Mouse (Mus musculus) intestine, embryonic 14.5 days (tissue): ENCODE results near the gene Dck. TPM values are rescaled to one million over a fixed set of nuclear protein-coding genes. Genes with fewer than 3 reads are reported as not detected.

Source experiments
- ATAC-seq: fragments of 200-750 bp; cut with Nextera tagmentation; replicated peaks from 2 replicates; pipeline ENCODE4 v1.8.0; 2017; ENCODE audit warnings: low read depth, moderate number of reproducible peaks, moderate TSS enrichment, moderate library complexity; ENCODE audit not compliant: low FRiP score, low TSS enrichment
- DNase-seq: peaks from one replicate; pipeline ENCODE4 v3.0.0-alpha.2; 2018; ENCODE audit warnings: low spot score
- H3K27ac ChIP-seq: fragments of 300-500 bp; sonication (generic); 2 replicates; pipeline ENCODE4 v1.5.1; 2014; ENCODE audit warnings: low read depth, mild to moderate bottlenecking, control low read depth
- H3K27me3 ChIP-seq: fragments of 300-500 bp; sonication (generic); replicated peaks from 2 replicates; pipeline ENCODE4 v1.6.1; 2014; ENCODE audit warnings: low read length, control low read depth; ENCODE audit not compliant: control insufficient read depth, insufficient read depth
- H3K36me3 ChIP-seq: fragments of 300-500 bp; sonication (generic); 2 replicates; pipeline ENCODE4 v1.6.1; 2014; ENCODE audit warnings: low read length, control low read depth; ENCODE audit not compliant: control insufficient read depth, insufficient read depth
- H3K4me1 ChIP-seq: fragments of 300-500 bp; sonication (generic); replicated peaks from 2 replicates; pipeline ENCODE4 v1.6.1; 2014; ENCODE audit warnings: low read length, control low read depth, mixed read lengths; ENCODE audit not compliant: control insufficient read depth, insufficient read depth
- H3K4me2 ChIP-seq: fragments of 300-500 bp; sonication (generic); 2 replicates; pipeline ENCODE4 v1.6.1; 2014; ENCODE audit warnings: low read length
- H3K4me3 ChIP-seq: fragments of 300-500 bp; sonication (generic); 2 replicates; pipeline ENCODE4 v1.5.1; 2014; ENCODE audit warnings: low read depth, low read length, control low read depth, mixed read lengths
- H3K9ac ChIP-seq: fragments of 300-500 bp; sonication (generic); 2 replicates; pipeline ENCODE4 v1.6.1; 2014; ENCODE audit warnings: mild to moderate bottlenecking, low read length
- H3K9me3 ChIP-seq: fragments of 300-500 bp; sonication (generic); 2 replicates; pipeline ENCODE4 v1.6.1; 2016; ENCODE audit warnings: low read length, control low read depth; ENCODE audit not compliant: control insufficient read depth
- WGBS: fragments of 180-500 bp; shearing (Covaris S2); extraction: QIAGEN DNeasy Blood & Tissue Kit; methylation state at CpG from one replicate; pipeline ENCODE4 v1.1.7; 2014; 5-methylcytosine and 5-hydroxymethylcytosine counted together
- polyA plus RNA-seq: library from polyadenylated mRNA; unstranded; fragments of >200 nt; fragmentation: Nextera tagmentation; extraction: Ambion mirVana; gene quantifications from 2 replicates; pipeline ENCODE4 v1.2.1, GENCODE M21; 2014

Dck gene
- polyA plus RNA-seq, 1 experiment from 2014 or later = 49.6 TPM

DNA sequence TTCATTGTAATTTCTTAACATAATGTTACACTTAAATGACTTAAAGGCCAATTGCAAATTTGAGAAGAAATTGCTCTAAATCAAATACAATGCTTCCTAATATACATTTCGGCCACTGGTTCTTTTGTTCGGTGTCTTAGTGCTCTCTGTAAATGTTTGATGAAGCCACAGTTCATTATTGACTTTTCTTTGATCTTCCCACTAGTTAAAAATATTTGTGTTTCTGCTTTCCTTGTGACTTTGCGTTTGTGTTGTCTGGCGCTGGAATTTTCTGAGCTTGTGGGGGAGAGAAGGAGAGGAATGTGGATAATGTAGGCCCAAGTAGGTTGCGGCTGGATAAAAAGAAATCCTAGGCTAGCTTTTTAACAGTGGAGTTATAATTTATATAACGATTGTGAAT, 32.3 kb downstream of the Dck start:
- DNase-seq (no peak), ATAC-seq (no peak)
- Histone ChIP-seq H3K36me3 (no peaks in the 10 kb centered on the region), H3K27me3 (no peaks in the 10 kb centered on the region), H3K27ac (no peak overlapping the region), H3K9ac (no peak overlapping the region), H3K4me2 (no peak overlapping the region), H3K4me3 (no peak overlapping the region), H3K9me3 (no peaks in the 10 kb centered on the region), H3K4me1 (no peaks in the 10 kb centered on the region)
- 67% methylated on average over 6 of the region's 6 CpGs for WGBS

GRCm38 (mm10) chr5:88805616-88806015, 40.8 kb downstream of the Dck start:
- Histone ChIP-seq H3K9ac (no peak overlapping the region), H3K4me1 (no peaks in the 10 kb centered on the region), H3K27me3 (no peaks in the 10 kb centered on the region), H3K36me3 (no peaks in the 10 kb centered on the region), H3K27ac (no peak overlapping the region), H3K4me3 (no peak overlapping the region), H3K9me3 (no peaks in the 10 kb centered on the region), H3K4me2 (no peak overlapping the region)
- WGBS = 78% methylated on average over 4 of the region's 4 CpGs
- no peak for DNase-seq
- ATAC-seq = no peak

DNA sequence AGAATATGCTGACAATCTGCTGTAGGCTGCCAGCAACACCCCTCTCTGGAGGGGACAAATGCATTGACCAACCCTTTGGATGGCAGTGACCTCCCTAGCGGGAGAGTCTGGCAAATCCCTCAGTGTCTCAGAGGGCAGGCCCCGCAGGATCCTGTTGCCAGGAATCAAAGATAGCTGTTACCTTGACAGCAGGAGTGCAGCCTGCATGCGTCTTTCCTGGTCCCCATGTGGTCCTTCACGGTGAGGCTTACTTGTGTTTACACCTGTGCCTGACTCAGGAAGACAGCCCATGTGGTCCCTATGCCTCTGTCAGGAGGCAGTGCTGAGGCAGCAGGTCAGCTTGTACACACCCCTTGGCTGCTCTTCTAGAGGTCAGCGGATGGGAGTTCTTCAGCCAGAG, 41.5 kb downstream of the Dck start:
- ATAC-seq (no peak), DNase-seq (no peak)
- no peaks in the 10 kb centered on the region for H3K36me3 ChIP-seq
- H3K9ac ChIP-seq = no peak overlapping the region
- no peak overlapping the region for H3K4me3 ChIP-seq
- no peak overlapping the region for H3K4me2 ChIP-seq
- H3K27me3 ChIP-seq = no peaks in the 10 kb centered on the region
- WGBS = 19% methylated on average over 5 of the region's 5 CpGs
- H3K4me1 ChIP-seq = no peaks in the 10 kb centered on the region
- no peak overlapping the region for H3K27ac ChIP-seq
- no peaks in the 10 kb centered on the region for H3K9me3 ChIP-seq

- Histone ChIP-seq H3K9ac (no peak overlapping the region), H3K4me1 (no peaks in the 10 kb centered on the region), H3K9me3 (no peaks in the 10 kb centered on the region), H3K4me2 (no peak overlapping the region), H3K4me3 (no peak overlapping the region), H3K36me3 (no peaks in the 10 kb centered on the region), H3K27me3 (no peaks in the 10 kb centered on the region), H3K27ac (no peak overlapping the region)
- DNase-seq (no peak), ATAC-seq (no peak)
- 38% methylated on average over 9 of the region's 9 CpGs for WGBS
Observed at GRCm38 (mm10) chr5:88807342-88807741, 42.5 kb downstream of the Dck start.

GRCm38 (mm10) chr5:88813188-88813587, 48.4 kb downstream of the Dck start:
- Histone ChIP-seq H3K4me2 (no peak overlapping the region), H3K4me1 (no peaks in the 10 kb centered on the region), H3K9ac (no peak overlapping the region), H3K9me3 (no peaks in the 10 kb centered on the region), H3K27ac (no peak overlapping the region), H3K27me3 (no peaks in the 10 kb centered on the region), H3K36me3 (no peaks in the 10 kb centered on the region), H3K4me3 (no peak overlapping the region)
- DNase-seq (no peak), ATAC-seq (no peak)
- 78% methylated on average over 2 of the region's 2 CpGs for WGBS

DNA sequence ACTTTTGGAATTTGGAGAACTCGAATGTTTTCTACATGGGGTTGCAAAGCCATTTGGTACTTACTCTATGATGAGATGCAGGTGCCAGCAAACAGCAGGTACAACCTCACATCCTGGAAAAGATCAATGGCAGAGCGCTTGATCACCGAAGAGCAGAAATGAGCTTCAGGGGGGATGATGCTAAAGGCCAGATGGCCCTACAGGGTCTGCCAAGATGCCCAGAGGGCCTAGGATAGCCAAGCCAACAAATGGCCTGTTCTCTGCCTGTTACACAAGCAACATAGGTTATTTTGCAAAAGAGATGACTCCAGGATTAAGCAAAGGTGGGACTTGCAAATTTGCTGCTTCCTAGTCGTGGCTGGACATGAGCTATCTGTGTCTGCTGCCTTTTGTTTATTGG, 49.8 kb downstream of the Dck start:
- 80% methylated on average over 4 of the region's 4 CpGs for WGBS
- H3K27me3 ChIP-seq = no peaks in the 10 kb centered on the region
- no peak overlapping the region for H3K27ac ChIP-seq
- no peak for DNase-seq
- ATAC-seq = no peak
- H3K4me2 ChIP-seq = no peak overlapping the region
- no peaks in the 10 kb centered on the region for H3K9me3 ChIP-seq
- H3K36me3 ChIP-seq = no peaks in the 10 kb centered on the region
- no peaks in the 10 kb centered on the region for H3K4me1 ChIP-seq
- H3K9ac ChIP-seq = no peak overlapping the region
- H3K4me3 ChIP-seq = no peak overlapping the region

- no peaks in the 10 kb centered on the region for H3K9me3 ChIP-seq
- no peaks in the 10 kb centered on the region for H3K4me1 ChIP-seq
- DNase-seq = no peak
- no peak overlapping the region for H3K9ac ChIP-seq
- H3K4me2 ChIP-seq = no peak overlapping the region
- H3K27me3 ChIP-seq = no peaks in the 10 kb centered on the region
- no peaks in the 10 kb centered on the region for H3K36me3 ChIP-seq
- WGBS = 39% methylated on average over 1 of the region's 1 CpGs
- H3K4me3 ChIP-seq = no peak overlapping the region
- ATAC-seq = no peak
- H3K27ac ChIP-seq = no peak overlapping the region
Observed at GRCm38 (mm10) chr5:88821542-88821941, 56.7 kb downstream of the Dck start.

DNA sequence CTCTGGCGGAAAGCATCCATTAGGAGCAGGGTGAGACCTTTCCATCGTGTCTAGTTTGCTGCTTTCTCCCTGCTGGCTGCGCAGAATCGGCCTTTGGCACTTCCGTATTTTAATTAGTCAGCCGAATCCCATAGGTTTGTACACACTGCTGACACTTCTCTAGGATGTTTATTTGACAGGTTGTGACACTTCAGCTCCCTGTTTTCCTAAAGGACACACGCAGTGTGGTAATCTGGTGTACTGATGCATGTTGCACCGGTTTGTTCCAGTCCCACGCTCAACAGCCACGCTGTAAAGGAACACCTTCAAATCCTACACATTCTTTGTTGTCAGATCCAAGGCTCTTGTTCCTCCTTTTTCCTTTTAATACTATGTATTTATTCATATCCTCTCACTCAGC, 60.0 kb downstream of the Dck start:
- Histone ChIP-seq H3K4me1 (no peaks in the 10 kb centered on the region), H3K4me3 (no peak overlapping the region), H3K9me3 (no peaks in the 10 kb centered on the region), H3K36me3 (no peaks in the 10 kb centered on the region), H3K9ac (no peak overlapping the region), H3K27me3 (no peaks in the 10 kb centered on the region), H3K4me2 (no peak overlapping the region), H3K27ac (no peak overlapping the region)
- no peak for ATAC-seq
- DNase-seq = no peak
- WGBS = 82% methylated on average over 10 of the region's 10 CpGs

GRCm38 (mm10) chr5:88829835-88830571, 65.2 kb downstream of the Dck start:
- Histone ChIP-seq H3K4me2 (no peak overlapping the region), H3K4me3 (no peak overlapping the region), H3K9me3 (no peaks in the 10 kb centered on the region), H3K27ac (no peak overlapping the region), H3K9ac (no peak overlapping the region), H3K36me3 (no peaks in the 10 kb centered on the region), H3K4me1 (no peaks in the 10 kb centered on the region), H3K27me3 (no peaks in the 10 kb centered on the region)
- ATAC-seq (no peak), DNase-seq (no peak)
- 81% methylated on average over 8 of the region's 8 CpGs for WGBS
